Mouse (Mus musculus) embryonic facial prominence, embryonic 12.5 days (tissue): ENCODE results near the gene Ldhb. TPM values are rescaled to one million over a fixed set of nuclear protein-coding genes. Genes with fewer than 3 reads are reported as not detected.
"Not testable (repeated sequence)": the region's sequence is repeated elsewhere in the genome, so short reads cannot be mapped to it uniquely, and the experiment has no call there.

Experiments
- ATAC-seq: fragments of 200-750 bp; cut with Nextera tagmentation; 2 replicates; pipeline ENCODE4 v1.8.0; 2017; ENCODE audit not compliant: insufficient number of reproducible peaks, insufficient read depth, low FRiP score, low TSS enrichment
- H3K27ac ChIP-seq: fragments of 300-500 bp; sonication (generic); 2 replicates; pipeline ENCODE4 v1.5.1; 2016; ENCODE audit warnings: mild to moderate bottlenecking
- H3K27me3 ChIP-seq: fragments of 300-500 bp; sonication (generic); 2 replicates; pipeline ENCODE4 v1.6.1; 2016; ENCODE audit warnings: mild to moderate bottlenecking, moderate library complexity
- H3K36me3 ChIP-seq: fragments of 300-500 bp; sonication (generic); 2 replicates; pipeline ENCODE4 v1.6.1; 2016; ENCODE audit warnings: mild to moderate bottlenecking
- H3K4me1 ChIP-seq: fragments of 300-500 bp; sonication (generic); 2 replicates; pipeline ENCODE4 v1.6.1; 2016
- H3K4me2 ChIP-seq: fragments of 300-500 bp; sonication (generic); replicated peaks from 2 replicates; pipeline ENCODE4 v1.6.1; 2016; ENCODE audit warnings: mild to moderate bottlenecking, moderate library complexity
- H3K4me3 ChIP-seq: fragments of 300-500 bp; sonication (generic); 2 replicates; pipeline ENCODE4 v1.5.1; 2016; ENCODE audit warnings: mild to moderate bottlenecking
- H3K9ac ChIP-seq: fragments of 300-500 bp; sonication (generic); 2 replicates; pipeline ENCODE4 v1.6.1; 2016; ENCODE audit warnings: mild to moderate bottlenecking, moderate library complexity
- H3K9me3 ChIP-seq: fragments of 300-500 bp; sonication (generic); 2 replicates; pipeline ENCODE4 v1.6.1; 2016; ENCODE audit warnings: mild to moderate bottlenecking, moderate library complexity
- WGBS: fragments of 180-500 bp; shearing (Covaris S2); methylation state at CpG from one replicate; pipeline ENCODE4 v1.1.7; 2016; 5-methylcytosine and 5-hydroxymethylcytosine counted together
- polyA plus RNA-seq: library from polyadenylated mRNA; unstranded; fragments of >200 nt; fragmentation: Nextera tagmentation; extraction: Ambion mirVana; gene quantifications from 2 replicates; pipeline ENCODE4 v1.2.1, GENCODE M21; 2016

The Ldhb gene
- polyA plus RNA-seq, 1 experiment from 2014 or later = 407 TPM

GRCm38 (mm10) chr6:142533412-142533811 is 25.7 kb upstream of the Ldhb start:
- no peaks in the 10 kb centered on the region for H3K9me3 ChIP-seq
- H3K4me2 ChIP-seq = no peak overlapping the region
- no peak overlapping the region for H3K9ac ChIP-seq
- no peaks in the 10 kb centered on the region for H3K27me3 ChIP-seq
- H3K4me3 ChIP-seq = no peak overlapping the region
- no peak overlapping the region for H3K27ac ChIP-seq
- no peak for ATAC-seq
- 71% methylated on average over 5 of the region's 5 CpGs for WGBS
- H3K4me1 ChIP-seq = peaks cover 2% of the 10 kb centered on the region; the same call in 1 of the 2 replicates
- no peaks in the 10 kb centered on the region for H3K36me3 ChIP-seq

- H3K4me1 ChIP-seq = peaks cover 2% of the 10 kb centered on the region; the same call in 1 of the 2 replicates
- H3K27ac ChIP-seq = no peak overlapping the region
- WGBS = 96% methylated on average over 2 of the region's 2 CpGs
- no peaks in the 10 kb centered on the region for H3K27me3 ChIP-seq
- H3K4me3 ChIP-seq = no peak overlapping the region
- no peak for ATAC-seq
- H3K9me3 ChIP-seq = no peaks in the 10 kb centered on the region
- H3K4me2 ChIP-seq = no peak overlapping the region
- no peak overlapping the region for H3K9ac ChIP-seq
- H3K36me3 ChIP-seq = no peaks in the 10 kb centered on the region
Observed at GRCm38 (mm10) chr6:142532686-142533085, 24.9 kb upstream of the Ldhb start.

- peaks cover 2% of the 10 kb centered on the region; the same call in 1 of the 2 replicates for H3K4me1 ChIP-seq
Observed at GRCm38 (mm10) chr6:142532141-142532540, 24.4 kb upstream of the Ldhb start.

GRCm38 (mm10) chr6:142530378-142530777 is 22.6 kb upstream of the Ldhb start:
- no peaks in the 10 kb centered on the region for H3K36me3 ChIP-seq
- H3K27me3 ChIP-seq = no peaks in the 10 kb centered on the region
- H3K27ac ChIP-seq = no peak overlapping the region
- WGBS = 78% methylated on average over 5 of the region's 5 CpGs
- peaks cover 2% of the 10 kb centered on the region; the same call in 1 of the 2 replicates for H3K4me1 ChIP-seq
- ATAC-seq = no peak
- no peak overlapping the region for H3K4me3 ChIP-seq
- no peaks in the 10 kb centered on the region for H3K9me3 ChIP-seq
- no peak overlapping the region for H3K4me2 ChIP-seq
- no peak overlapping the region for H3K9ac ChIP-seq

More at GRCm38 (mm10) chr6:142532141-142532540, 24.4 kb upstream of the Ldhb start:
- WGBS = 92% methylated on average over 17 of the region's 17 CpGs
- no peak overlapping the region for H3K27ac ChIP-seq
- H3K4me2 ChIP-seq = no peak overlapping the region
- H3K9ac ChIP-seq = no peak overlapping the region
- H3K4me3 ChIP-seq = no peak overlapping the region
- no peak for ATAC-seq
- H3K9me3 ChIP-seq = no peaks in the 10 kb centered on the region
- no peaks in the 10 kb centered on the region for H3K27me3 ChIP-seq
- H3K36me3 ChIP-seq = no peaks in the 10 kb centered on the region

GRCm38 (mm10) chr6:142529680-142530079 is 21.9 kb upstream of the Ldhb start:
- H3K4me3 ChIP-seq = no peak overlapping the region
- WGBS = 88% methylated on average over 8 of the region's 8 CpGs

GRCm38 (mm10) chr6:142527931-142528562 is 20.3 kb upstream of the Ldhb start:
- WGBS = 43% methylated on average over 1 of the region's 1 CpGs

More at GRCm38 (mm10) chr6:142529680-142530079, 21.9 kb upstream of the Ldhb start:
- Histone ChIP-seq H3K4me1 (peaks cover 2% of the 10 kb centered on the region; the same call in 1 of the 2 replicates), H3K27me3 (no peaks in the 10 kb centered on the region), H3K9me3 (no peaks in the 10 kb centered on the region), H3K27ac (no peak overlapping the region), H3K9ac (no peak overlapping the region), H3K36me3 (no peaks in the 10 kb centered on the region), H3K4me2 (no peak overlapping the region)
- no peak for ATAC-seq

GRCm38 (mm10) chr6:142524635-142525308 is 17.0 kb upstream of the Ldhb start:
- Histone ChIP-seq H3K4me1 (no peaks in the 10 kb centered on the region), H3K4me2 (no peak overlapping the region), H3K36me3 (no peaks in the 10 kb centered on the region), H3K9ac (no peak overlapping the region), H3K27me3 (no peaks in the 10 kb centered on the region), H3K9me3 (no peaks in the 10 kb centered on the region), H3K4me3 (no peak overlapping the region), H3K27ac (no peak overlapping the region)
- no peak for ATAC-seq
- 11% methylated on average over 4 of the region's 4 CpGs for WGBS

More at GRCm38 (mm10) chr6:142527931-142528562, 20.3 kb upstream of the Ldhb start:
- Histone ChIP-seq H3K4me1 (peaks cover 2% of the 10 kb centered on the region; the same call in 1 of the 2 replicates), H3K27me3 (no peaks in the 10 kb centered on the region), H3K36me3 (no peaks in the 10 kb centered on the region), H3K4me3 (no peak overlapping the region), H3K27ac (no peak overlapping the region), H3K9me3 (no peaks in the 10 kb centered on the region), H3K9ac (no peak overlapping the region), H3K4me2 (no peak overlapping the region)
- ATAC-seq = no peak

- 84% methylated on average over 12 of the region's 12 CpGs for whole genome bisulfite sequencing
- H3K9ac ChIP-seq = no peak overlapping the region
- H3K4me2 ChIP-seq = no peak overlapping the region
- ATAC-seq = no peak
- H3K4me3 ChIP-seq = no peak overlapping the region
- H3K4me1 ChIP-seq = no peaks in the 10 kb centered on the region
- no peaks in the 10 kb centered on the region for H3K36me3 ChIP-seq
- no peak overlapping the region for H3K27ac ChIP-seq
- H3K27me3 ChIP-seq = no peaks in the 10 kb centered on the region
- no peaks in the 10 kb centered on the region for H3K9me3 ChIP-seq
Observed at GRCm38 (mm10) chr6:142521591-142522110, 13.9 kb upstream of the Ldhb start.

GRCm38 (mm10) chr6:142519110-142519509 is 11.4 kb upstream of the Ldhb start:
- no peaks in the 10 kb centered on the region for H3K9me3 ChIP-seq
- H3K4me1 ChIP-seq = no peaks in the 10 kb centered on the region; the same call in 1 of the 2 replicates
- ATAC-seq = no peak
- no peak overlapping the region for H3K4me3 ChIP-seq
- H3K36me3 ChIP-seq = no peaks in the 10 kb centered on the region
- 11% methylated on average over 6 of the region's 6 CpGs for WGBS
- no peak overlapping the region for H3K4me2 ChIP-seq
- H3K27ac ChIP-seq = no peak overlapping the region
- no peaks in the 10 kb centered on the region for H3K27me3 ChIP-seq
- H3K9ac ChIP-seq = no peak overlapping the region

GRCm38 (mm10) chr6:142515379-142515778 is 7.6 kb upstream of the Ldhb start:
- H3K9me3 ChIP-seq, H3K9ac ChIP-seq, ATAC-seq, H3K27me3 ChIP-seq, H3K36me3 ChIP-seq, H3K4me3 ChIP-seq, H3K4me1 ChIP-seq, H3K27ac ChIP-seq, H3K4me2 ChIP-seq: not testable (repeated sequence)
- 75% methylated on average over 9 of the region's 9 CpGs for WGBS

GRCm38 (mm10) chr6:142514912-142515311 is 7.2 kb upstream of the Ldhb start:
- H3K27me3 ChIP-seq = no peaks in the 10 kb centered on the region
- peaks cover 4% of the 10 kb centered on the region; the same call in 1 of the 2 replicates for H3K4me1 ChIP-seq
- H3K36me3 ChIP-seq = no peaks in the 10 kb centered on the region
- H3K4me3 ChIP-seq = no peak overlapping the region
- WGBS = 4% methylated on average over 10 of the region's 10 CpGs
- no peak overlapping the region for H3K27ac ChIP-seq
- no peak overlapping the region for H3K9ac ChIP-seq
- H3K9me3 ChIP-seq = no peaks in the 10 kb centered on the region
- ATAC-seq = no peak
- no peak overlapping the region for H3K4me2 ChIP-seq

GRCm38 (mm10) chr6:142512902-142513301 is 5.1 kb upstream of the Ldhb start:
- H3K4me1 ChIP-seq = peaks cover 10% of the 10 kb centered on the region; the same call in 1 of the 2 replicates
- WGBS = 43% methylated on average over 3 of the region's 3 CpGs

More at GRCm38 (mm10) chr6:142512902-142513301, 5.1 kb upstream of the Ldhb start:
- Histone ChIP-seq H3K4me2 (no peak overlapping the region), H3K27me3 (no peaks in the 10 kb centered on the region), H3K9me3 (no peaks in the 10 kb centered on the region), H3K4me3 (no peak overlapping the region), H3K27ac (no peak overlapping the region), H3K9ac (no peak overlapping the region), H3K36me3 (no peaks in the 10 kb centered on the region)
- no peak for ATAC-seq
